Mouse (Mus musculus): ENCODE results near the gene 9930021J03Rik.
A peak's percentile ranks its signal among the peaks of the same experiment; 100 is the strongest.

9930021J03Rik gene

GRCm38 (mm10) chr19:29805917-29806785 lies at the start of gene 9930021J03Rik:
Gene 9930021J03Rik (minus strand): TSS chr19:29805989.
- peak; percentile 98 for DNase-seq (ENCODE audit: low spot score in 2 of 2)

- DNase-seq (ENCODE audit: low spot score in 2 of 2) = no peak
These were observed 47.9 kb upstream of the 9930021J03Rik start for GRCm38 (mm10) chr19:29853711-29854110.

GRCm38 (mm10) chr19:29851036-29851690 lies 45.4 kb upstream of the 9930021J03Rik start:
- DNase-seq (ENCODE audit: low spot score in 2 of 2) = no peak

GRCm38 (mm10) chr19:29849924-29850551 lies 44.2 kb upstream of the 9930021J03Rik start:
- DNase-seq (ENCODE audit: low spot score in 2 of 2) = no peak

GRCm38 (mm10) chr19:29844036-29844661 lies 38.4 kb upstream of the 9930021J03Rik start:
- DNase-seq (ENCODE audit: low spot score in 2 of 2) = no peak

GRCm38 (mm10) chr19:29843641-29844035 lies 37.8 kb upstream of the 9930021J03Rik start:
- DNase-seq (ENCODE audit: low spot score in 2 of 2) = no peak

GRCm38 (mm10) chr19:29842973-29843372 lies 37.2 kb upstream of the 9930021J03Rik start:
- DNase-seq (ENCODE audit: low spot score in 2 of 2) = no peak

- DNase-seq (ENCODE audit: low spot score in 2 of 2) = no peak
These were observed 34.9 kb upstream of the 9930021J03Rik start for GRCm38 (mm10) chr19:29840642-29841041.

- DNase-seq (ENCODE audit: low spot score in 2 of 2) = no peak
These were observed 32.9 kb upstream of the 9930021J03Rik start for GRCm38 (mm10) chr19:29838636-29839135.

- DNase-seq (ENCODE audit: low spot score in 2 of 2) = no peak
These were observed 32.4 kb upstream of the 9930021J03Rik start for GRCm38 (mm10) chr19:29838171-29838570.

GRCm38 (mm10) chr19:29835364-29836034 lies 29.7 kb upstream of the 9930021J03Rik start:
- DNase-seq (ENCODE audit: low spot score in 2 of 2) = no peak

GRCm38 (mm10) chr19:29830911-29831310 lies 25.1 kb upstream of the 9930021J03Rik start:
- DNase-seq (ENCODE audit: low spot score in 2 of 2) = no peak

- DNase-seq (ENCODE audit: low spot score in 2 of 2) = no peak
These were observed 22.8 kb upstream of the 9930021J03Rik start for GRCm38 (mm10) chr19:29828558-29828957.

- DNase-seq (ENCODE audit: low spot score in 2 of 2) = no peak
These were observed 20.9 kb upstream of the 9930021J03Rik start for GRCm38 (mm10) chr19:29826686-29827085.

- DNase-seq (ENCODE audit: low spot score in 2 of 2) = no peak
These were observed 19.2 kb upstream of the 9930021J03Rik start for GRCm38 (mm10) chr19:29825003-29825402.

GRCm38 (mm10) chr19:29824034-29824700 lies 18.4 kb upstream of the 9930021J03Rik start:
- DNase-seq (ENCODE audit: low spot score in 2 of 2) = peak; percentile 10 to 36

- no peak for DNase-seq (ENCODE audit: low spot score in 2 of 2)
These were observed 17.7 kb upstream of the 9930021J03Rik start for GRCm38 (mm10) chr19:29823456-29824010.

GRCm38 (mm10) chr19:29820966-29821365 lies 15.2 kb upstream of the 9930021J03Rik start:
- DNase-seq (ENCODE audit: low spot score in 2 of 2) = peak; percentile 54 to 64

- DNase-seq (ENCODE audit: low spot score in 2 of 2) = peak; percentile 88 to 89
These were observed 7.0 kb upstream of the 9930021J03Rik start, which contains the start of gene Ranbp6 for GRCm38 (mm10) chr19:29812581-29813460. Gene Ranbp6 (minus strand): TSS chr19:29812974.

Measured in spleen, postnatal 36 days (tissue).